Mouse (Mus musculus) urinary bladder, postnatal 10 days (tissue): ENCODE results near the gene Cfap221.

Experiments used
- DNase-seq: peaks from one replicate; pipeline ENCODE4 v3.0.0; 2022; ENCODE audit warnings: low spot score

The Cfap221 gene

DNA sequence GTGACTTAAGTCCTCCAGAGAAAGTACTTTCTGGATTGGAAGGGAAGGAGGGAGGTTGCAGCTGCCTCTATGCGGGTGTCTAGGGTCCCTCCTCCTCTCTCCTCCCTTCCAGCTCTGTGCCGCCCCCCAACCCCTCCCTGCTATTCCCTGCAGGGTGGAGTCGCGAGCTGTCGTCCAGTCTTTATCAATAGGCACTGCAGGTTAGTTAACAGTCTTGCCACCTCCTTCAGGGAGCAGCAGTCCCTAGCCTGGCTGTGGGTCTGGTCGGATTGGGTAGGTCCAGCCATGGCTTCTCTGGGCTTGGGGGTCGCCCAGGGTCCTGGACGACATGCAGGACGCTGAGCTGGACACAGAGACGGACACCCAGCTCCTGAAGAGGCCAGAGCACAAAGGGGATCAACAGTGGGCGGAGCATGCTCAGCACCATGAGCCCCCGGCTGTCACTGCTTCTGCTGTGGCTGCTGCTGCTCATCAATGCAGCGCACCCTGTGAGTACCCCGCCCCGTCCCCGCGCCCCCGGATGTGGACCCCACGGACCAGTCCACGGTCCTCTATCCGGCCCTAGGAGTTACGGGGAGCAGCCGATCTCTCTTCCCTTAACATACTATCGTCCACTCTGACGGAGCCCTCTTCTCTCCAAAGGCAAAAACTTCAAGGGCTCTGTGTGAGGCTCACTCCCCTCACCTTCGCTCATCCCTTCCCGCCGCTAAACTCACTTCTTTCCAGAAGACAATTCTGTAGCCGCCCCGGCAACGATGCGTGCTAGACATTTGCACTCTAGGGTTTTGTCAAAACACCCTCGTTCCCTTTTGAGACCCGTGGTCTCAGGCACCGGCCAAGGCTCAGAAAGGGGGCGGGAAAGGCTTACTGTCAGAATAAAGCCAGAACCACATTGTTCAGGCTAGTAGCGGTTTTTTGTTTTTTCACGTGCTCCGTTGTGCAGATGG is 10.1 kb upstream of the Cfap221 start, which contains the start of gene Sctr:
Gene Sctr (plus strand): TSS at position 51 of the 947 bp plus-strand sequence.
- no peak for DNase-seq

DNA sequence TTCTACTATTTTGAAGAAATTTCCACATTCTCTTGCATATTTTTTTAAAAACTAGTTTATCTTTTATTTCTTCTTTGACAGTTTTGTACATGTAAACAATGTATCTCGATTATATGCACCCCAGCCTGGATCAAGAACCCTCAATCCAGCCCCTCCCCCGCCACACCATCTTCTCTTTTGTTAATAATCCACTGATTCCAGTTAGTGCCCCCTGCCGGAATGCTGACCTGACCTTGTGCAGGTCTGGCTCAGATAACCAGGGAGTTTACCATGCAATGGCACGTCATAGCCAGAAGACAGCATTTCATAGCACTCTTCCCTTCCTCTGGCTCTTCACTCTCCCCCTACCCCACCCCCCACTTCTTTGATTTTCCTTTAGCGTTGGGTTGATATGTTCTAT is 610 bp upstream of the Cfap221 start:
- no peak for DNase-seq

DNA sequence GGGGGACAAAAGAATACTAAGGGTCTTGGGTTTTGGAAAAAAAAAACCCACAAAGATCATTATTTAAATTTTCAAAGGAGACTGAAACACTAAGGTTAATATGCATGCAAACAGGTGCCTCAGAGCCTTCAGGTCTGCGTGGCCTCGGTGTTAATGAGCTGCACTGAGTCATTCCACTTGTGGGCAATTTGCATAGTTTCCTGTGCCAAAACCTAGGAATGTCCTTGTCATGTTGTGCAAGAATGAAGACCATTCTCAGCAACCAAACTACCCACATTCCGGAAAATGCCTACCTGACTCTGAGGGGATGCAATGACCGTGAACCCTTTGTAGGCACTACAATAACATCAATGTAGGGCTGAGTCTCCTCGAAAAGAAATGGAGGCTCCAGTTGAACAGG is 10.5 kb downstream of the Cfap221 start:
- DNase-seq = no peak

DNA sequence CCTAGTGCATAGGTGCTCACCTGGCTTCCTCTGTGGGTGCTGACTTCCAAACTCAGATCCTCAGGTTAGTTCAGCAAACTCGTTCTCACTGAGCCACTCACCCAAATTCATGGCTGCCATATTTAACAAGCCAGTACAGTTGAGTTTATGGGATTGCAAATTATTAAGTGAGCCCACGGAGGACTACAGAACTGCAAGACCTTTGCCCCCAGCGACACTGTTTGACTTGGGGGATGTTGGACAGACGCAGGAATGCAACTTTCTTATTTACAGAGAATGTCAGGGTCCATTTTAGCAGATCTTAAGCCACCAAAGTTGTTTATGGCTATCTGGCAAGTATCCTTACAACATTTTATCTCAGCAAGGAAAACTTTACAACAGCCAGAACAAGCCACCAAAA is 21.9 kb downstream of the Cfap221 start:
- no peak for DNase-seq

DNA sequence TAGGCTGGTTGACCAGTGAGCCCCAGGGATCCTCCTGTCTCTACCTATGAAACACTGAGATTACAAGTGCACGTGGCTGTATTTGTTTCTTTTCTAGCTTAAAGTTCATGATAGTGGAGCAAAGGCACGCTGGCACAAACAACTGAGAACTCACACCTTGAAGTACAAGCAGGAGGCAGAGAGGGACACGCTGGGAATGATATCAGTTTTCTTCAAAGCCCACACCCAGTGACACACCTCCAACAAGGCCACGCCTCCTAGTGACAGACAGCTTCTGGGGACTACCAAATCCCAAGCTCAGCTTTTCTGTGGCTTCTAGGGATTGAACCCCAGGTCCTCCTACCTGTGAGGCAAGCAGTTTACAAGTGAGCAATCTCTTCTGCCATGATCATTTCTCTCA is 23.9 kb downstream of the Cfap221 start:
- no peak for DNase-seq

DNA sequence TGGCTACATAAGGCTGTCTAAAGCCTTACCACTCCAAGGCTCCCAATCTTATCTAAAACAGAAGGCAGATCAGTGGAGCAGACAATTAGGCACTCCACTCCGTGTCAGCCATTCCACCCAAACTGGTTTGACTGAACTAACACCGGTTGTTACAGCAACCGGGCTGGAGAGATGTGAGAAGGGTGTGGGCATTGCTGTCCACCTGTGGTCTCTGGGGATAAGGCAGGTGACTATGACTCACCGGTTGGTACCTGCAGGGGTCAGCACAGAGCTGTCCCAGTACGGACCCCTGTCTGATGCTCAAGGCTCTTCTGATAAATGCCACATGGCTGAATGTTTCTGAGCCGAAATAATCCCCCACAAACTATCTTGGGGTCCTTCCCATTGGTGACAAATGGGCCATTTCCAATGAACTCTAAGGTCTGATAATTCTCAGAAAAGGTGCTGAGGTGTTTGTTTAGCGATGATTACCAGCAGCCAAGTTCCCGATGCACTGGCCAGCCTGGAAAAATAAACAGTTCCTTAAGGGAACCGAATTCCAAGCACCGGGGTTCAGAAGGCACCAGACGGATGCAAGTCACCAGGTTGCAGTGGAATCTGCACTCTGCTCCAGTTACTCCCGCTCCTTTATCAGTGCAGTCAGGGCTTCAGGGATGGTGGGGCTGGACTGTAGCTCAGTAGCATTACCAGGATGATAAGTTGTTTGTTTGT is 31.1 kb downstream of the Cfap221 start:
- no peak for DNase-seq

DNA sequence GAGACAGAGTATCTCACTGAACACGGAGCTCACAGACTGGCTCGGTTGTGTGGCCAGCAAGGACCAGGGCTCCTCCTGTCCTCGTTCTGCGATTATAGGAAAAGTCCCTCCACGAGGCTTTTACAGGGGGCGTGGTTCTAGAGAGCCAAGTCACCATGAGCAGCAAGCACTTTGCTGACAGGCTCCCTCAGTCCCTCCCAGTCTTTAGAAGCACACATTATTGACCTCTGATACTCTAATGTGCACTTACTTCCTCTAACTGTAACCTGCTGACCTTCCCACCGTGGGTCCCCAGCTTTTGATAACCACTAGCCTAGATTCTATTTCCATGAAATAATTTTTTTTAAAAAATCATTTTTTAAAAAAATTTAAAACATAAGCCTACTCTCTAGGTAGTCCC is 37.1 kb downstream of the Cfap221 start:
- DNase-seq = no peak

DNA sequence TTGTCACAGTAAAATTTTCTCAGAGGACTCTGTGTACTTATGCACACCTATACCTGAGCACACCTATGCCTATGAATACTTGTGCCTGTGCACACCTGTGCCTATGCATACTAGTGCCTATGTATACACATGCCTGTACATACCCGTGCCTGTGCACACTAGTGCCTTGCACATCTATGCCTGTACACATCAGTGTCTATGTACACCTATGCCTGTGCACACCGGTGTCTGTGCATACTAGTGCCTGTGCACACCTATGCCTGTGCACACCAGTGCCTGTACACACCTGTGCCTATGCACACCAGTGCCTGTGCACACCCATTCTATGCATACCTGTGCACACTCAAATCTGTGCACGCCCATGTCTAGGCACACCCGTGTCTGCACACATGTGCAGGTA is 37.6 kb downstream of the Cfap221 start:
- no peak for DNase-seq

DNA sequence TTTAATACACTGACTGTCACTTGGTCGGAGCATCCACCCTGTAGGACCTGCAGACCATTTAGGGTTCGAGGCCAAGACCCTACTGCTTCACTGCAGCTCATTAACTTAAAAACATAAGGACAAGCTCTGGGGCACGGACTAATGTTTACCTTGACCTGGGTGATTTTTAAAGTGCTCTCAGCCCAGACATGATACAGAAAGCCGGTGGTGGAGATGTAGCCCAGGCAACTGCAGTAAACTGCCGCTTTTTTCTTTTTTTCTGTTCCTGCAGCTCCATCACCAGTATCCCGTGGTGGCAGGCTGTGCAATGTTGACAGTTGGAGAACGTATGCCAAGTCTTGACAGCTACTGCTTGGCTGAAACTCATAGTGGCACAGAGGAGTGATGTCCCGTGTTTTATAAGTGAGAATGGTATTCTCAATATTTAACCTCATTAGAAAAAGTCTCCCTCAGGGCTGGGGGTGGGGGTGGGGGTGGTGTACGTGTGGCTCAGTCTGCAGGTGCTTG is 39.3 kb downstream of the Cfap221 start:
- DNase-seq = no peak

DNA sequence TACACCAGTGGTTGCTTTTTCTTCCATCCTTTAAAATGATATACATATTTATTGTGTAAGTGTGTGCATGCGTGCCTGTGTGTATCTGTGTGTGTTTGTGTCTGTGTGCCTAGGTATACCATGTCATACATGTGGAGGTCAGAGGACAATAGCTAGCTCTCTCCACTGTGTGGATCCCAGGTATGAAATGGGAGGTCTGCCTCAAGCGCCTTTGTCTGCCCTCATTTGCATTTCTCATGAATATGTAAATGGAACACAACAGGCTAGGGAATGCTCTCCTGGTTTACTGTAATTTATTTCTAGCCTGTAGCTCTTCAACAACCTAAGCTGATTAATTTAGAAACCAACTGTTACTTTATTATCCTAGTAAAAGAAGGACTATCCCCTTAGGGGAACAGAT is 42.4 kb downstream of the Cfap221 start:
- no peak for DNase-seq

DNA sequence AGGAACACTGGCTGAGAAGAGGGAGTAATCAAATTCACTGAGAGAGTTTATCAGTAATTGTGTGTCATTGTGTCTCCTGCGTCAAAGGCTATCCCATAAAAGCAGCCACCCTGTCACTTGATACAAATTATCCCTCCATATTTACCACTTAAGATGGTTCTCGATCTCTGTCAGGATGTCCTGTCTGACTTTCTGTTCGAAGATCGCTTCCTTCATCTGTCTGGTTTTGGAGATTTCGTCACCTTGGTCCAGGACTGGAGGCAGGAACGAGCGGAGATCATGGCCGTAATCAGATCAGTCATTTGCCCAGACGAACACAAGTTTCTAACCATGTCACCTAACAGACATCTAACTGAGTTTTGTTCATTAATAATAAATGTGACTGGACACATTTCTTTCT is 43.6 kb downstream of the Cfap221 start:
- DNase-seq = no peak

DNA sequence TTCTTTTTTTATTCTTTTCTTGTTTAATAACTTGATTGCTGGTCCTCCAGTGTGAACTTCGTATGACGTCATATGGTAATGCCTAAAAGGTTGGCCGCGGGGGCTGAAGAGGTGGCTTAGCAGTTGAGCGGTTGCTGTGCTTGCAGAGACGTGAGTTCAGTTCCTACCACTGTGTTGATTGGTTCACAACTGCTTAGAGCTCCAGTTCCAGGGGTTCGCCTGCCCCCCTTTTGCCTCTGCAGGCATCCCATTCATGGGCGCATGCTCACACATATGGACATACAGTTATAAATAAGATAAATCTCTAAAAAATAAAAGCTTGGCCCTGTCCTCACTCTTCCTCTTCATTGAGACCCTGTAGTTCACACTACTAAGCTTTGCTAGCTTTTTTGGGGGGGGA is 46.9 kb downstream of the Cfap221 start:
- DNase-seq = no peak

DNA sequence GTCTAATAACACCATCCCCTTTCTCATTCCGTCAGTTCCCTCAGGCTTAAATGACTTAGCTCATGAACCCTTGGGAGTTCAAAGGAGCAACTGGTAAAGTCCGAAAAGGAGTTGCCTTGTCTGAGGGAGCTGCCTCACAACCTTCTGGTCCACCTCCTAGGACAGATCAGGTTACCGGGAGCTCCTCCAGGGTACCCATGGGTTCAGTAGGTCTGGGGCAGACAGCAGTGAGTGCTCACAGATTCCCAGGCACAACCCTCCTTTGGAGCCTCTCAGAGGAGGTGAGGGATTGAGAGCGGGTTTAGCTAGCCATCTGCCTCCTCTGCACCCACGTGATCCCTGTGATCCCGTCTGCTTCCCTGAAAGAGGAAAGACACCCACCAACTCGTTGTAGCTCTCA is 60.2 kb downstream of the Cfap221 start:
- no peak for DNase-seq

DNA sequence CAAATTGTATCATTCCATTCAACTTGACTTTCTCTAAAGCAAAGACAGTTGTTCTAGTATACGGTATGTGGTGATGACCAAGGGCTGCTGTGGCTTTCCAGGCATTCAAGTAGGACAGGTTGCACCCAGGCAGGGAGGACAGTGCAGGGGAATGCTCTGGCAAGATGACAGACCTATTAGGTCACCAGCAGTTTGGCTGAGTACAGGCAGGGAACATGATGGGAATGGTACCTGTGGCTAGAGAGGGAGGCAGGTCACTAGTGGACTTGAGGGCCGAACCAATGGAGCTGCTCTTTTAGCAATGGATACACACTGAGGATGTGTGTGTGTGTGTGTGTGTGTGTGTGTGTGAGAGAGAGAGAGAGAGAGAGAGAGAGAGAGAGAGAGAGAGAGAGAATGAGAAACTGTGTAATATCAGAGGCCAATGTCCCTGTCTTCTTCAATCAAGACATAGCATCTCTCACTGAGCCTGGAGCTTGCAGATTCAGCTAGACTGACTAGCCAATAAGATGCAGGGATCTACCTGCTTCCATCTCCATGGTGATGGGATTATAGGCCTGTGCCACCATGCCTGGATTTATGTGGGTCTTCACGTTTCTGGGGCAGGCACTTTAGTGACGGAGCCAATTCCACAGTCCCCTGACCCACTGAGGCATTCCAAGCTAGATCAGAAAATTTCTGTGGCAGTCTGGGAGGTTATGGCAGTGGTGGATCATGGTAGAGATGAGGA is 65.4 kb downstream of the Cfap221 start:
- no peak for DNase-seq

DNA sequence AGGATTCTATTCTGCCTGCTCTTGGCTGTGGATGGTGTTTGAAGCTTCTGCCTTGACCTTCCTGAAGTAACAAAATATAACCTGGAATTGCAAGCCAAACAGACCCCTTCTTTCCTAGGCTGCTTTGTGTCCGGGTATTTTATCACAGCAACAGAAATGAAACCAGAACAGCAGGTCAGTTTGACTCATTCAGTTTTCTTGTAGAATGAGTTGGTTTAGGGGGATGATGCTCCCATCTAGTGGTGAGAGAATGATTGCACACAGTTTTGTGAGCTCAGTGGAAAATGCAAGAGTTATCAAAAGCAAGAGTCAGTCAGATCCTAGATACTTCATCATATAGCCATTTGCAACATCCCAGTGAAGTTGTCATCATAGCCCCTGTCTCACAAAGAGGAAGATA is 67.3 kb downstream of the Cfap221 start:
- DNase-seq = no peak

DNA sequence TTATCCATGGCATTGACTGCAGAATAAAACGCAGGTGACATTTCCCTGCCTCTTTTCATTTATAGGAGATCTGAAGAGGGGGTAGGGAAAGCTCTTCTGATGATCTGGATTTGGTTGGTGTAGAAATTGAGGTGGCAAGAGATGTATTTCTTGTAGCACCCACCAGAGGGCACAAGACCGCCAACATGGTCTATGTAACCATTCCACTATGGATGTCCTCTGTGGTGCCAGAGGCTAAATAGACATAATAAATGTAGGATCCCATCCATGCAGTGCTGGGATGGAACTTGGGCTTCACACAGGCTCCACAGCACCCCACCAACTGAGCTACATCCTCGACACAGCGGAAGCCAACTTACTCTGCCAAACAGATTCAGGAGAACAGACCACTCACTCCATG is 77.7 kb downstream of the Cfap221 start:
- DNase-seq = no peak

DNA sequence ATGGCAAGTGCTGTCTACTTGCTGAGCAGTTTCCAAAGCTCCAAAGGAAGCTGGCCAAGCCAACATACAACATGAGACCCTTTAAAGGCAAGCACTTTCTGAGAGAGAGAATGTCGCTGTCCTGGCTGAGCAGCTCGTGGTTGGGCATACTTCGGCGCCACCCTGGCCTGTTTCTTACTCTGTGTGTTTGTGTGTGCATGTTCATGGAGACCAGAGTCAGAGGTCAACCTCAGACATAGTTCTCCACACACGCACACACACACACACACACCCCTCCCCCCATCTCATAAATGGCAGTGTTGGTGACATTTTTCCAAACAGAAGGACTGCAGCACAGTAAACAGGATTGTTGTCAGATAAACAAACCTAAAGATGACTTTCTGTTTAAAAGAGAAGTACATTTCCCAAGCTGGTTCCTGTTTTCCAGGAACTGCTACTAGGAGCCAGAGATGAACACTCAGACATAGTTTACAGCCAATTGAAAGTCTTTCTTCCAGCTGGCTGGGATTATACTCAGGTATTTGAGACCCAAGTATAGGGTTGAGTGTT is 80.1 kb downstream of the Cfap221 start:
- DNase-seq = no peak

DNA sequence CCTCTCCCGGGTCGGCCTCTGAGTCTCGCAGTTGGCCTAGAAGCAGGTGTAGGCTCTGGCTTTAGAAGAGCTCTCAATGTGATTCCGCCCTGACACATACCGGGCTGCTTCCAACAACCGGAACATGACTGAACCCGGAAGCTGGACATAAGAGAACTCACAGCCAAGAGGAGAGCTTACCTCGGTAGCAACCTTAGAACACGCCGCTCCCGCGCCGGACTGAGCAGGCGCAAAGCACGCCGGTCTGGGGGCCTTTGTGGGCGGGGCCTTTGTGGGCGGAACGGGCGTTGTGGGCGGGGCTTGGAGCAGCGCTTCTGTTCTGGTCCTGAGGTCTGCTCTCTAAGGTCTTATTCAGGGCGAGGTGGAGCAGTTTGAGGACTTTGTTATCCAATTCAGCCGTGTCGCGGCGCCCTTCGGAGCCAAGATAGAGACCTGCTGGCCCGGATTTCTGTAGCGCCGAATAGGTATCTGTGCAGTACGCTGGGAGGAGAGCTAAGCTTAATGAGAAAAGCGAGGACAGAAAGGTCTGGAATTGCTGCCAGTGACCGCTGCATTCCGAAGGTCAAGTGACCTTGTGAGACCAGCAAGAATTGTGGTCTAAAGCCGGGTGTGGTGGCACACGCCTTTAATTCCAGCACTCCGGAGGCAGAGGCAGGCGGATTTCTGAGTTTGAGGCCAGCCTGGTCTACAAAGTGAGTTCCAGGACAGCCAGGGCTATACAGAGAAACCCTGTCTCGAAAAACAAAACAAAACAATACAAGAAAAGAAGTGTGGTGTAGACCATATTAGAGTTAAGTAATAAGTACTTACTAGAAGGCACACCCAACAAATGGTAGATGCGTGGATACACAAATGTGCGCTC is 83.8 kb downstream of the Cfap221 start, which contains the start of gene Tmem177:
Gene Tmem177 (minus strand): TSS at position 256 of the 862 bp plus-strand sequence.
- peak; percentile 80 for DNase-seq

DNA sequence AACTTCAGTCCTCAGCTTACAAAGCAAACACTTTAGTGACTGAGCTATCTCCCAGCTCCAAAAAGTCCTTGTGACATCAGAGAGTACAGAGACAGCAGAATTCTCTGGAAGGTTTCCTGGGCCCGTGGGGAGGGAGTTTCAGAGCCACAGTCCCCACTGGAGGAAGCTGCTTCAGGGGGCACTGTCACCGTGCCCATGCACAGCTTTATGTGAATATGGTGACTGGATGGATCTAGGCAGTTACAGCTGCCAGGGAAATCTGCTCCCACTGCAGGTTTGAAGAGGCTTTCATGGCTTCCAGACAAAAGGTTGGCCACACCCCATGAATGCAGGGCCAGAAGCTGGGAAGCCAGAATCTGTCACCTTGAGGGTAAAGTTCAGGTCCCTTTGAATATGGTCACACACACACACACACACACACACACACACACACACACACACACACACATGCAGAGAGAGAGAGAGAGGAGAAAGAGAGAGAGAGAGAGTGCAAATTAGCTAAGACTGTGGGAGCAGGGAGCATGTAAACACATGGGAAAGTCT is 89.8 kb downstream of the Cfap221 start:
- DNase-seq = no peak

DNA sequence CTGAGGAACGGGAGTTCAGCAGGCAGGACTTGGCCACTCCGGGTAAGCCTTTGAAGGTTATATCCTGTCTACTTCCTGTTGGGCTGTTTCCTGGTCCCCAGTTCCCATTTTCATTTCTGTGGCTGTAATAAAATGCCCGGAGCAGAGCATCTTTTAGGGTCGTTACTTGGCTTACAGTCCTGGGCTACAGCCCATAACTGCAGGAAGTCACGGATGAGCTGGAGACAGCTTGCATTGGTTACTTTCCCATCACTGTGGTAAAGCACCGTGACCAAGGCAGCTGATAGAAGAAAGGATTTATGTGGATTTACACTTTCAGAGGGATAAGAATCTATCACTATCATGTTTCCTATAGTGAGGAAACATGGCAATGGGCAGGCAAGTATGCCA is 93.8 kb downstream of the Cfap221 start:
- DNase-seq = no peak
